Mouse (Mus musculus) 3T3-L1 (cell line): ENCODE data around the gene Ntsr2.
"Not testable (repeated sequence)": the region's sequence is repeated elsewhere in the genome, so short reads cannot be mapped to it uniquely, and the experiment has no call there.

Source experiments
- DNase-seq: peaks from one replicate; pipeline ENCODE4 v3.0.0-alpha.2; 2015; ENCODE audit warnings: low read depth, low spot score

Gene Ntsr2

GRCm38 (mm10) chr12:16648273-16648672 is 4.9 kb upstream of the Ntsr2 start:
- DNase-seq, result no peak

GRCm38 (mm10) chr12:16649819-16650218 is 3.4 kb upstream of the Ntsr2 start:
- no peak for DNase-seq

- no peak for DNase-seq
These were observed 2.4 kb downstream of the Ntsr2 start for GRCm38 (mm10) chr12:16655604-16656003.

- DNase-seq, result peak; percentile 81
These were observed 4.0 kb downstream of the Ntsr2 start for GRCm38 (mm10) chr12:16656906-16657875.

- DNase-seq, result no peak
These were observed 8.3 kb downstream of the Ntsr2 start for GRCm38 (mm10) chr12:16661459-16661858.

GRCm38 (mm10) chr12:16661936-16662335 is 8.8 kb downstream of the Ntsr2 start:
- no peak for DNase-seq

- peak; percentile 15 for DNase-seq
These were observed 9.9 kb downstream of the Ntsr2 start for GRCm38 (mm10) chr12:16662955-16663585.

GRCm38 (mm10) chr12:16665022-16665421 is 11.8 kb downstream of the Ntsr2 start:
- DNase-seq, result no peak

GRCm38 (mm10) chr12:16669176-16669575 is 16.0 kb downstream of the Ntsr2 start:
- DNase-seq, result no peak

GRCm38 (mm10) chr12:16672246-16672645 is 19.1 kb downstream of the Ntsr2 start:
- no peak for DNase-seq

- no peak for DNase-seq
These were observed 37.4 kb downstream of the Ntsr2 start for GRCm38 (mm10) chr12:16690631-16691030.

- no peak for DNase-seq
These were observed 41.6 kb downstream of the Ntsr2 start for GRCm38 (mm10) chr12:16694783-16695182.

GRCm38 (mm10) chr12:16695252-16695651 is 42.1 kb downstream of the Ntsr2 start:
- DNase-seq, result not testable (repeated sequence)

- DNase-seq, result no peak
These were observed 43.0 kb downstream of the Ntsr2 start for GRCm38 (mm10) chr12:16696146-16696545.

GRCm38 (mm10) chr12:16698691-16699090 is 45.5 kb downstream of the Ntsr2 start:
- DNase-seq, result no peak
